Mouse (Mus musculus): ENCODE measurements at regions not wholly inside any gene's neighbourhood (a gene's known extent, or its start where the extent isn't known, plus 50 kb on each side); places are given as distances from the start of the nearest gene placed in this dataset.

DNA sequence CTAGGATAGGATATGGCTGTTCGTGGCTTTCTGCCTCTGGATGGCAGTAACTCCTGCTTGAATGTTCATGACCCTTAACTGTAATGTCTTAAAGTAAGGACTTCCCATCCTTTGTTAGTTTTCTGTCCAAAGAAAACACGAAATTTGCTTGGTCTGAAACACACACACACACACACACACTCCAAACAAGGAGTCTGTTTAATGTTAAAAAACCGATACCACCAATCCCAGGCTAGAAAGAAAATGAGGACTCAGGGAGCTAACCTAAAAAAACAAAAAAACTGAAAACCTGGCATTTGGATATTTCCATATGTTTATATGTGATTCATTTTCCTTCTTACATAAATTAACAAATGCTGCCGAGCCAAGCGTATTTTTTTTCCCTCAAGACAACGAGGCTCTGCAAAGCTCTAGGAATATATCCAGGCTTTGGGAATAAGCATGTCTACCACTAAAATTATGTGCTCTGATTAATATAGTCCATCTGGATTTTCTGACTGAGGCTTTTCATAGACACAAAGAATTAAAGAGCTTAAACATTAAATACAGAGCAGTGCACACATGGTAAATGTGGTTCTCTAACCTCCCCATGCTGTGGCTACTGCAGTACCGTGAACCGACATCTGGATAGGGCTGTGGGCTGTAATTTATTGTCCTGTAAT, 372.0 kb upstream of the Nr5a2 start:
- TF ChIP-seq CTCF (IDR thresholded peaks at IDR 0.05; ENCODE audit: borderline replicate concordance, control insufficient read depth, extremely low read depth, insufficient read depth, low read length, poor library complexity) (no peak), POLR2A (IDR thresholded peaks at IDR 0.05; ENCODE audit: control insufficient read depth, extremely low read depth, insufficient read depth, low read length, poor library complexity) (no peak)

All from thymus, adult 2 months (tissue).